Mouse (Mus musculus) hindbrain, embryonic 11.5 days (tissue): Measurements from ENCODE around the gene 9130230L23Rik. TPM values are rescaled to one million over a fixed set of nuclear protein-coding genes. Genes with fewer than 3 reads are reported as not detected.
"Not testable (repeated sequence)": the region's sequence is repeated elsewhere in the genome, so short reads cannot be mapped to it uniquely, and the experiment has no call there.

Experiments used
- ATAC-seq: fragments of 200-750 bp; cut with Nextera tagmentation; 2 replicates; pipeline ENCODE4 v1.8.0; 2017; ENCODE audit warnings: mild to moderate bottlenecking, moderate TSS enrichment, moderate library complexity; ENCODE audit not compliant: low FRiP score
- DNase-seq: peaks from one replicate; pipeline ENCODE4 v3.0.0-alpha.2; 2015; ENCODE audit warnings: low spot score
- H3K27ac ChIP-seq: fragments of 300-500 bp; sonication (generic); 2 replicates; pipeline ENCODE4 v1.5.1; 2014; ENCODE audit warnings: mild to moderate bottlenecking, low read depth, low read length
- H3K27me3 ChIP-seq: fragments of 300-500 bp; sonication (generic); 2 replicates; pipeline ENCODE4 v1.6.1; 2014; ENCODE audit warnings: mild to moderate bottlenecking, low read length, moderate library complexity, mixed read lengths; ENCODE audit not compliant: control insufficient read depth, insufficient read depth
- H3K36me3 ChIP-seq: fragments of 300-500 bp; sonication (generic); 2 replicates; pipeline ENCODE4 v1.6.1; 2014; ENCODE audit warnings: mild to moderate bottlenecking, low read length, moderate library complexity, mixed read lengths; ENCODE audit not compliant: control insufficient read depth, insufficient read depth
- H3K4me1 ChIP-seq: fragments of 300-500 bp; sonication (generic); replicated peaks from 2 replicates; pipeline ENCODE4 v1.6.1; 2014; ENCODE audit warnings: low read length, mixed read lengths; ENCODE audit not compliant: control insufficient read depth, insufficient read depth
- H3K4me2 ChIP-seq: fragments of 300-500 bp; sonication (generic); replicated peaks from 2 replicates; pipeline ENCODE4 v1.6.1; 2014; ENCODE audit warnings: mild to moderate bottlenecking, low read depth, low read length
- H3K4me3 ChIP-seq: fragments of 300-500 bp; sonication (generic); 2 replicates; pipeline ENCODE4 v1.5.1; 2014; ENCODE audit warnings: low read depth, low read length
- H3K9ac ChIP-seq: fragments of 300-500 bp; sonication (generic); 2 replicates; pipeline ENCODE4 v1.6.1; 2014; ENCODE audit warnings: low read depth, low read length
- H3K9me3 ChIP-seq: fragments of 300-500 bp; sonication (generic); 2 replicates; pipeline ENCODE4 v1.6.1; 2016; ENCODE audit warnings: low read length; ENCODE audit not compliant: control insufficient read depth
- WGBS: fragments of 180-500 bp; shearing (Covaris S2); extraction: QIAGEN DNeasy Blood & Tissue Kit; methylation state at CpG from one replicate; pipeline ENCODE4 v1.1.7; 2014; 5-methylcytosine and 5-hydroxymethylcytosine counted together
- polyA plus RNA-seq: library from polyadenylated mRNA; unstranded; fragments of >200 nt; fragmentation: Nextera tagmentation; extraction: Ambion mirVana; gene quantifications from 2 replicates; pipeline ENCODE4 v1.2.1, GENCODE M21; 2014

The 9130230L23Rik gene
- polyA plus RNA-seq, 1 experiment from 2014 or later: 0.40 TPM

DNA sequence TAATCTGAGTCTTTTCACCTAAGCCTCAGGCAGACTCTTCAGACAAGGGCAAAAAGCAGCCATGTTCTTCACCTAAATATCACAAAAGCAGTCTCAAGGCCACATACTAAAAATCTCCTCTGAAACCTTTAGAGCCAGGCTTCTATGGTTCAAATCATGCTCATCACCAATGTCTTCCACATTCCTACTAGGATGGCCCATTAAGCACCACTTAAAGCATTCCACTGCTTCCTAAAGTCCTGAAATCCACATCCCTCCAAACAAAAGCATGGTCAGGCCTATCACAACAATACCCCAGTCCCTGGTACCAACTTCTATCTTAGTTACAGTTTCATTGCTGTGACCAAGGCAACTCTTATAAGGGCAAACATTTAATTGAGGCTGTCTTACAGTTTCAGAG is 6.3 kb downstream of the 9130230L23Rik start:
- Histone ChIP-seq H3K36me3 (no peaks in the 10 kb centered on the region), H3K4me3 (no peak overlapping the region), H3K27me3 (no peaks in the 10 kb centered on the region), H3K4me1 (no peaks in the 10 kb centered on the region), H3K27ac (no peak overlapping the region), H3K9ac (no peak overlapping the region), H3K9me3 (no peaks in the 10 kb centered on the region), H3K4me2 (no peak overlapping the region)
- no peak for DNase-seq
- ATAC-seq: no peak

DNA sequence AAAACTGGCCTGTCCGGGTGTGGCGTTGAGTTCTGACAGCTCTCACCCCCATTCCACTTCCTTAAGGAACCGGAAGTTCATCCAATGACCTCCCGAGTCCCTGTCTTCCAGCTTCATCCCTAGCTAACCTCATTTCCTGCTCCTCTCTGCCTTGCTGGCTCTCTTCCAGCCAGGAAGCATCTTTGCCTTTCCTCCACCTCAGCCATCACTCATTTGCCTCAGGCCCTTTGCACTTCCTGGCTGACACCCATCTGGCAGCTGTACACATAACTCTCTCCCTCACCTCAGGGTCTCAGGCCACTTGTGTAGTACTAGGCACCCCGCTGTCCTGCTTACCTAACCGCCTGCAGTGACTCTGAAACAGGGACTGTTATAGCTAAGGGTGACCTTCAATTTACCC is 9.4 kb downstream of the 9130230L23Rik start:
- ATAC-seq (no peak), DNase-seq (no peak)
- no peaks in the 10 kb centered on the region for H3K27me3 ChIP-seq
- no peaks in the 10 kb centered on the region for H3K36me3 ChIP-seq
- H3K4me3 ChIP-seq: no peak overlapping the region
- H3K27ac ChIP-seq: no peak overlapping the region
- 86% methylated on average over 6 of the region's 6 CpGs for WGBS
- no peak overlapping the region for H3K4me2 ChIP-seq
- H3K4me1 ChIP-seq: no peaks in the 10 kb centered on the region
- no peaks in the 10 kb centered on the region for H3K9me3 ChIP-seq
- no peak overlapping the region for H3K9ac ChIP-seq

DNA sequence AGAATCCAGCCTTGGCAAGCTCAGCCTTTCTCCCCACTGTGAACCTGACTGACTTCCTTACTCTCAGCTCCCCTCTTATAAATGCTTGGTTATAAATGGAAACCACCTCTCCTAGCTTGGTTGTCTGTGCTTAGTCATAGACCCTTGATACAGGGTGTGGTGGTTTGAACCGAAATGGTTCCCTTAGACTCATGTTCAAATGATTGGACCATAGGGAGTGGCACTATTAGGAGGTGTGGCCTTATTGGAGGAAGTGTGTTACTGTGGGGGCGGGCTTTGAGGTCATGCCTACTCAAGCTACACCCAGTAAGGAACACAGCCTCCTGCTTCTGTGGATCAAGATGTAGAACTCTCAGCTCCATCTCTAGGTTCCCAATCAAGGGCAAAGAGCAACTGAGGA is 12.9 kb downstream of the 9130230L23Rik start:
- no peaks in the 10 kb centered on the region for H3K9me3 ChIP-seq
- WGBS: 85% methylated on average over 2 of the region's 2 CpGs

DNA sequence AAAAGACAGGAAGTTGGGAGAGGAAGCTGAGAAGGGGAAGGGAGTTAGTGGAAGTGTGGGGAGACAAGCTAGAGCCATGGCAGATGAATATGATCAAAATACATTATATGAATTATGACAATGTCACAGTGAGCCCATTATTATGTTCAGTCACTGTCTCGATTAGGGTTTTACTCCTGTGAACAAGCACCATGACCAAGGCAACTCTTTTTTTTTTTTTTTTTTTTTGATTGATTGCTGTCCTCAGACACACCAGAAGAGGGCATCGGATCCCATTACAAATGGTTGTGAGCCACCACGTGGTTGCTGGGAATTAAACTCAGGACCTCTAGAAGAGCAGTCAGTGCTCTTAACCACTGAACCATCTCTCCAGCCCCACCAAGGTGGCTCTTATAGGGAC is 17.1 kb downstream of the 9130230L23Rik start:
- not testable (repeated sequence) for DNase-seq, H3K4me2 ChIP-seq, H3K4me3 ChIP-seq, H3K27ac ChIP-seq, ATAC-seq, H3K4me1 ChIP-seq, H3K27me3 ChIP-seq, H3K9me3 ChIP-seq, H3K36me3 ChIP-seq, H3K9ac ChIP-seq
- WGBS: 70% methylated on average over 3 of the region's 3 CpGs

More for the DNA sequence above, 12.9 kb downstream of the 9130230L23Rik start:
- H3K9ac ChIP-seq: no peak overlapping the region
- ATAC-seq (no peak), DNase-seq (no peak)
- no peaks in the 10 kb centered on the region for H3K36me3 ChIP-seq
- no peaks in the 10 kb centered on the region for H3K4me1 ChIP-seq
- no peaks in the 10 kb centered on the region for H3K27me3 ChIP-seq
- no peak overlapping the region for H3K27ac ChIP-seq
- H3K4me2 ChIP-seq: no peak overlapping the region
- no peak overlapping the region for H3K4me3 ChIP-seq

DNA sequence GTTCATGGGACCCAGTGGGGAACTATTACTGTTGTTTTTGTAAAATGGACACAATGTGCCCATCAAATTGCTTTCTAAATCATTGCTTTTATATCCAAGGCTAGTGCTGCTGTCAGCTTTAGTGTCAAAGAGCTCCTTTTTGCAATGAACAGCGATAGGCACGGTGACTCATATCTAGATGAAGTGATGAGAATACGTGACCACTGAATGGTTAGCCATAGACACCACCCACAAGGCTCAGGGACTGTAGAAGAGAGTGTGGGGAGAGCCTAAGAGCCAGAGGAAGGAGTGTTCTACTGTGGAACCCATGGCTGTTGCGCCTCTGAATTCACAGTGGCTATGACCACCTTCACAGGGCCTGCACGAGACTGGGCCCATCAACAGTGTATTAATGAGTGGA is 17.7 kb downstream of the 9130230L23Rik start:
- WGBS: 86% methylated on average over 5 of the region's 5 CpGs
- Histone ChIP-seq H3K4me2 (no peak overlapping the region), H3K36me3 (no peaks in the 10 kb centered on the region), H3K4me1 (no peaks in the 10 kb centered on the region), H3K4me3 (no peak overlapping the region), H3K27me3 (no peaks in the 10 kb centered on the region), H3K27ac (no peak overlapping the region), H3K9ac (no peak overlapping the region), H3K9me3 (no peaks in the 10 kb centered on the region)
- DNase-seq: no peak
- ATAC-seq: no peak

- Histone ChIP-seq H3K4me3 (no peak overlapping the region), H3K27me3 (no peaks in the 10 kb centered on the region), H3K4me2 (no peak overlapping the region), H3K27ac (no peak overlapping the region), H3K4me1 (no peaks in the 10 kb centered on the region), H3K36me3 (no peaks in the 10 kb centered on the region), H3K9ac (no peak overlapping the region), H3K9me3 (no peaks in the 10 kb centered on the region)
- 92% methylated on average over 12 of the region's 13 CpGs for WGBS
- no peak for ATAC-seq
- no peak for DNase-seq
Observed at GRCm38 (mm10) chr5:65975731-65976130, 28.4 kb downstream of the 9130230L23Rik start.

- Histone ChIP-seq H3K27ac (no peak overlapping the region), H3K36me3 (no peaks in the 10 kb centered on the region), H3K9me3 (no peaks in the 10 kb centered on the region), H3K4me2 (no peak overlapping the region), H3K27me3 (no peaks in the 10 kb centered on the region), H3K9ac (no peak overlapping the region), H3K4me1 (no peaks in the 10 kb centered on the region), H3K4me3 (no peak overlapping the region)
- WGBS: 74% methylated on average over 2 of the region's 2 CpGs
- DNase-seq (no peak), ATAC-seq (no peak)
Observed at GRCm38 (mm10) chr5:65973189-65973588, 30.9 kb downstream of the 9130230L23Rik start.

DNA sequence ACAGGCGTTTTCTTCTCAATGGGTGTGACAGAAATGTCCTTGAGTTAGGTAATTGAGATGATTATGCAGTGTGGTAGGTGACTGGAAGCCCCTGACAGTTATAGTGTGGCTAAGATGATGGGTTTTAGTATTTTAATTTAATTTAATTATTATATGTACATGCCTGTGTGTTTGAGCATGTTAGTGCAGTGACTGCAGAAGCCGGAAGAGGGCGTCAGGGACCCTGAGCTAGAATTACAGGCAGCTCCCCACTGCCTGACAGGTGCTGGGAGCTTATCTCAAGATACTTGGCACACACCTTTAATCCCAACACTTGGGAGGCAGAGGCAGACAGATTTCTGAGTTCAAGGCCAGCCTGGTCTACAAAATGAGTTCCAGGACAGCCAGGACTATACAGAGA is 36.1 kb downstream of the 9130230L23Rik start:
- Histone ChIP-seq H3K4me2 (no peak overlapping the region), H3K9ac (no peak overlapping the region), H3K4me3 (no peak overlapping the region), H3K27ac (no peak overlapping the region), H3K36me3 (no peaks in the 10 kb centered on the region), H3K4me1 (no peaks in the 10 kb centered on the region), H3K9me3 (no peaks in the 10 kb centered on the region), H3K27me3 (no peaks in the 10 kb centered on the region)
- ATAC-seq: no peak
- no peak for DNase-seq
- WGBS: 94% methylated on average over 3 of the region's 3 CpGs

- Histone ChIP-seq H3K9me3 (no peaks in the 10 kb centered on the region), H3K4me3 (no peak overlapping the region), H3K4me1 (no peaks in the 10 kb centered on the region), H3K27me3 (no peaks in the 10 kb centered on the region), H3K9ac (no peak overlapping the region), H3K36me3 (no peaks in the 10 kb centered on the region), H3K4me2 (no peak overlapping the region), H3K27ac (no peak overlapping the region)
- 54% methylated on average over 12 of the region's 12 CpGs for WGBS
- DNase-seq: no peak
- no peak for ATAC-seq
Observed at GRCm38 (mm10) chr5:65967091-65967490, 37.0 kb downstream of the 9130230L23Rik start.
